Mouse (Mus musculus): ENCODE measurements around the gene Spata33. TPM values are rescaled to one million over a fixed set of nuclear protein-coding genes. Genes with fewer than 3 reads are reported as not detected.
"Not testable (repeated sequence)": the region's sequence is repeated elsewhere in the genome, so short reads cannot be mapped to it uniquely, and the experiment has no call there.

Spata33 gene
- total RNA-seq, 2 experiments from 2014 or later, result 7.3 to 8.5 TPM

GRCm38 (mm10) chr8:123255170-123255569 lies 42.5 kb downstream of the Spata33 start:
- intact Hi-C loops (cut with DNase I), result no loop called here
- no peak for DNase-seq (ENCODE audit: low spot score in 2 of 2)

GRCm38 (mm10) chr8:123257114-123257513 lies 44.5 kb downstream of the Spata33 start:
- peak; percentile 31 to 81 for DNase-seq (ENCODE audit: low spot score in 2 of 2)
- intact Hi-C loops (cut with DNase I), result no loop called here

GRCm38 (mm10) chr8:123257593-123257992 lies 45.0 kb downstream of the Spata33 start:
- intact Hi-C loops (cut with DNase I); DNase-seq (ENCODE audit: low spot score in 2 of 2): not testable (repeated sequence)

- intact Hi-C loops (cut with DNase I), result no loop called here
- no peak for DNase-seq (ENCODE audit: low spot score in 2 of 2)
Observed at GRCm38 (mm10) chr8:123267926-123268656, 55.5 kb downstream of the Spata33 start.

- no peak for DNase-seq (ENCODE audit: low spot score in 2 of 2)
- intact Hi-C loops (cut with DNase I), result no loop called here
Observed at GRCm38 (mm10) chr8:123271147-123271546, 58.5 kb downstream of the Spata33 start.

Other genes with a start within 250 kb of the Spata33 start
- gene Ankrd11, start 170.6 kb upstream of the Spata33 start, total RNA-seq (2021), result 100 to 1,000 TPM; 147 to 152 TPM
- gene Spg7, start 149.9 kb upstream of the Spata33 start, total RNA-seq (2021), result 10 to 100 TPM; 64.3 to 68.6 TPM
- 100 to 1,000 TPM; 350 to 359 TPM for gene Rpl13, start 110.5 kb upstream of the Spata33 start, total RNA-seq (2021)
- gene Cpne7, start 95.5 kb upstream of the Spata33 start, total RNA-seq (2021), result 10 to 100 TPM; 47.5 to 62.6 TPM
- not detected for gene Sult5a1, start 54.5 kb upstream of the Spata33 start, total RNA-seq (2021)
- not detected for gene Dpep1, start 26.6 kb upstream of the Spata33 start, total RNA-seq (2021)
- 10 to 100 TPM; 89.9 to 92.8 TPM for gene Chmp1a, start 69 bp upstream of the Spata33 start, total RNA-seq (2021)
- 10 to 100 TPM; 83.4 to 88.0 TPM for gene Cdk10, start 12.0 kb downstream of the Spata33 start, total RNA-seq (2021)
- 100 to 1,000 TPM; 106 to 107 TPM for gene Spata2l, start 23.4 kb downstream of the Spata33 start, total RNA-seq (2021)
- 10 to 100 TPM; 20.6 to 23.0 TPM for gene Zfp276, start 41.4 kb downstream of the Spata33 start, total RNA-seq (2021)
- 10 to 100 TPM; 55.2 to 61.5 TPM for gene Vps9d1, start 41.5 kb downstream of the Spata33 start, total RNA-seq (2021)
- gene Fanca, start 105.7 kb downstream of the Spata33 start, total RNA-seq (2021), result 1 to 10 TPM; 3.2 to 3.4 TPM
- gene Spire2, start 119.9 kb downstream of the Spata33 start, total RNA-seq (2021), result 10 to 100 TPM; 16.0 to 16.5 TPM
- gene Tcf25, start 160.9 kb downstream of the Spata33 start, total RNA-seq (2021), result 100 to 1,000 TPM; 568 to 614 TPM
- gene Mc1r, start 194.3 kb downstream of the Spata33 start, total RNA-seq (2021), result under 1 TPM in 1 of 2 experiments, not detected in 1; 0.09 TPM
- gene Tubb3, start 198.6 kb downstream of the Spata33 start, total RNA-seq (2021), result 100 to 1,000 TPM; 447 to 452 TPM
- 10 to 100 TPM; 67.6 to 68.8 TPM for gene Def8, start 210.7 kb downstream of the Spata33 start, total RNA-seq (2021)